Mouse (Mus musculus): Measurements from ENCODE around the gene Arhgap32. TPM values are rescaled to one million over a fixed set of nuclear protein-coding genes. Genes with fewer than 3 reads are reported as not detected.

Gene Arhgap32
- total RNA-seq, 4 experiments from 2014 or later: 403 to 500 (median 438) TPM

Small RNA genes within 50 kb of the gene (microRNA-seq; reads per million reads assigned to microRNA genes)
- gene Gm44453: 0 reads per million in 2 experiments

Other genes with a start within 250 kb of the Arhgap32 start
- gene Barx2, start 202.7 kb upstream of the Arhgap32 start, total RNA-seq (2022): 1 to 10 TPM; 1.5 to 4.9 (median 3.3) TPM
- gene Kcnj5, start 228.2 kb downstream of the Arhgap32 start, total RNA-seq (2022): 1 to 10 TPM in 2 of 4 experiments, under 1 TPM in 2; 0.75 to 1.1 (median 0.96) TPM